Mouse (Mus musculus): ENCODE data around the gene Fbxl17.

The Fbxl17 gene

DNA sequence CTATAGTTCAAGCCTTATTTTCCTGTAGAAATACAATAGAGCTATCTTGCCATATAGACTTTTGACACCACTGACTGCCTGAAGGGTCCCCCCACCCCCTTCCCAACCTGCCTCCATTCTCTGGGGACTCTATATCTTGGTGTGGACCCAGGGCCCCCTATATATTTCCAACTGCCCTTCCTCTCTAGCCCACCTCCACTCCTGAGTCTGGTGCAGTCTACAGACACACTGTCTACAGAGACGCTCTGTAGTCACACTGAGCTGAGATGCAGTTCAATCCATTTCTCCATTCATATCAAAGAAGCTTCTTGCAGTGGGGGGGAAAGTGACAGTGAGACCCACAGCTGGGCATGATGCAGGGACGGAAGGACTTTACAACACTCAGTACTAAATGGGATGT, 226.5 kb downstream of the Fbxl17 start:
- no peak for DNase-seq

DNA sequence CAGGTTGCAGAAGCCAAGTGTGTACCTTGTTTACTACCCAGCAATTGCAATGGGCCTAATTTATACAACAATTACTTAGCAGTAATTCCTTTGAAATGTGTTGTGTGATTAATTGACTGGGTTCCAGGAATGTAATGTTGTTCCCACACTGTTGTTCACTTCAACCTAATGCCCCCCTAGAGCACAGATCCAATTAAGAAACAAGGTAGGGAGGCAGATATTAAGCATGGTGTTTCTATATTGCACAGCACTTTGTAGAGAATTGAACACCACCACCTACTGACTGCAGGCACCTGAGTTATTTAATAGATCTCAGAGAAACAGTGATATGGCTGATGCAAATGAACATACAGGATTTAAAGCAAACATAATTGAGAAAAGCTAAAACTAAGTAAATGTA, 226.9 kb downstream of the Fbxl17 start:
- DNase-seq, result no peak

DNA sequence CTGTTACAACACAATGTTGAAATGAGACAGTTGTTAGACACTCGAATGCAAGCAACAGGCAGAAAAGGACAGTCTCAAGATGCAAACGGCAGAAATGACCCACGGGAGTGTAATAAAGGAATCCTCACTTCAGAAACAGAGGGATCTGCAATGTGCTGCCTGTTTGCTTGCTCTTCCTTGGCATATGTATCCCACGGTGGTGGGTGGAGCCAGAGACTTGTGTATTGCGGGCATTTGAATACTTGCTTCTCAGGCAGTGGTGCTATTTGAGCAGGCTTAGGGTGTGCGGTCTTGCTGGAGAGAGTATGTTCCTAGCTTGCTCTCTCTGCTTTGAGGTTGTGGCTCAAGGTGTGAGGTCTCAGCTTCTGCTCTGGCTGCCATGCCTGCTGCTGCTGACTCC, 228.8 kb downstream of the Fbxl17 start:
- no peak for DNase-seq

DNA sequence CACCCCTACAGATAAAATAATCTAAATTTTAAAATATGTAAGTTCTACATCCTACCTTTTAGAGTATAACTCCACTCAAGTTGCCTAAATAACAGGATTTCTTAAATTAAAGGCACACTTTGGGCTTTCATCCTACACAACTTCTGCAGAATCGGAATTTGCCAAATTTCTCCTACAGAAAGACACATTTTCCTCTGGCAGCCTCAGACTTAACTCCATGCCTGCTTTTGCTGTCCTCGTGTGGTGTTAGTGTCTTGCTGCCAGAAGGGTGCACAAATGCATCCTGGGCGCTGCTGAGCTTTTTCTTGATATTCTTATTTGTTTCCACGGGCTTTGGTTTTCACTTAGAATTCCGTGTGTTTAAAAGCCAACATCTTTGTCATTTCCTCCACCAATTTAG, 229.3 kb downstream of the Fbxl17 start:
- no peak for DNase-seq

DNA sequence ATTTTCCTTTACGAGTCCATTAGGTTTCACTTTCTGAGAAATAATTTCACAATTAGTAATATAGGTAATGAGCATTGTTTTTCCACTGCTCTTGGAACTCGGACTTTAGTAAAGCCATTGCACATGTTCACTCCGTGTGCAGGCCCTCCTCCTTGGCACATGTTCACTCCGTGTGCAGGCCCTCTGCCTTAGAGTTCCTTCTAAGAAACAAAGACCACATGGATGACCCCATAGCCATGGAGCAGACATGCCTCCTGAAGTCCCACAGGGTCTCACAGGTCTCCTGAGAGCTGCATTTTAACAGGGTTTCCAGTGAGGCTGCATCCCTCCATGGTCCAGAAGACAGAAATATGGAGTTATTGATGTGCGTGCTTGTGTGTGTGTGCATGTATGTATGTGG, 237.1 kb downstream of the Fbxl17 start:
- DNase-seq, result no peak

DNA sequence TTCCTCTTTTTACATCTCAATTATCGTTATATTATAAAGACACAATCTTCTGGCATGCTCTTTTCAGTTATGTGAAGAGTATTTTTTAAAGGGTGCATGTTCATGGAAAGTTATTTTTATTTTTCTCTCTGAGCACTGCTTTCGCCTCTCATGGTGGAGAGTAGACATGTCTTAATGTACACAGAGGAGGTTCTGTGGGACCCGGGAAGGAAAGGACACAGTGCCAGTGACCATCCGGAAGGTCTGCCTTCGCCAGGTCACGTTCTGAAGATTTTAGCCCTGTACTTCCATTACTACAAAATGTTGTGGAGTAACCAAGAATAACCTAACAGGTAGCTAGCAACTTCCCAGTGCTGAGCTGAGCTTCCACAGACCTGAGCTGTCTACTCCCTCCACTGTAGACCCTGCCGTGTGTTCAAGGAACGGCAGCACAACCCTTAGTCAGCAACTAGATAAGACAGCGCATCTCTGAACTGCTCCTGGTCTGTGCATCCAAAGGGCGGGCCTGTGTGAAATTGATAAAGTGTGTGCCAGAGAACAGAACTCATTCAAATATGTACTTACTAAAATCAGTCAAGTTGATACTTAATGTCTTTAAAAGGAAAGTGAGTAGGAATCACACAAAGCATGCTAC, 238.2 kb downstream of the Fbxl17 start:
- DNase-seq, result no peak

DNA sequence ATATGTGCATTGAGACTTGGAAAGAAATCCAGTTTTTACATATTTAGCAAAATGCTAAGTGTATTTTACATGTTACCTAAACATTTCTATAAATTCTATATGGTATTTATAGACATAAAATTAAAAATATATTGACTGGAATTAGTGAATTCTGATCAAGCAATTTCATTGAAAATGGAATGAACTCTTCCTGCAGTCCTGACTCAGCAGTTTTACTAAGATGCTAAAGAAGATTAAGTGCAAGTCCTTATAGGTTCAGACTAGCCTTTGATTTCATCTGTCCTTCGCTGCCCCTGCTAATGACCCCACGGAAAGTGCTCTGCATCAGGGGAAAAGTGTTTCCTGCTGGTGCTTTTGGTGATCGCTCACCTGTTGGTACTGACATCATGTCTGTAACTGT, 240.7 kb downstream of the Fbxl17 start:
- DNase-seq, result no peak

DNA sequence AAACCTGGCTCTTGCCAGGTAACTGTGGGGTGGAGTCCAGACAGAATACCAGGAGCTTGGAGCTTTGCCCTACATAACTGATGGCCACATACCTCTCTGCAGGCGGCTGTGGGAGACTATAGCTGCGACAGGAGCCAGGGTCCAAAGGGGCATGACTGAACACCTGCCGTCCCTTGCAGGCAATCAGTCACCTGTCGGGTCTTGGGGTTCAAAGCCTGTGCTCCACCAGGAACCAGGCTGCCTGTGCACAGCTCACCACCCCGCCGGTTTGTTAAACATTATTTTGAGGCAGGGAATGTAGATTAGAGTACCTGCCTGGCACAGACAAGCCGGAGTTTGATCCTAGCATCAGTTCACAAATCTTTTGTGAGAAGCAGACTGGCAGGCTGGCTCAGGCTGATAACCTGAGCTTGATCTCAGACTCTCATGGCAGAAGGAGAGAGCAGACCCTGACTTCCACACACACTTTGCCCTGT, 253.6 kb downstream of the Fbxl17 start:
- DNase-seq, result peak; percentile 43

DNA sequence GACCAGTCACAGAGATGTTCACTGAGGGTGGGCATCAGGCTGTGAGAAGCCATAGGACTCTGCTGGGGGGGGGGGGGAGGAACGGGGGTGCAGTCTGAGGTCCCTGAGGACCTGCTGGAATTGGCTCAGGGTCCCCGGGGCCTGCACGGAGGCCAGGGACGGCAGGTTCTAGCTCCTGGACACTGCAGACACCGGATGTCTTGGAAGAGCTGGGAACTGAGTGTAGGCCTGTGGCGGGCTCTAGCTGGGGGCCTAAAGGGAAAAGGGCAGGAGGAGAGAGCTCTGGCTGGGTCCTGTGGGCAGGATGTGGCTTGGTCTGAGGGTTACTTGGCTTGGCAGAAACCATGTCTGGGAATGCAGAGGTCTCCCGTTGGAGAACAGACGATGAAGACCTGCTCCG, 254.3 kb downstream of the Fbxl17 start:
- DNase-seq, result no peak

DNA sequence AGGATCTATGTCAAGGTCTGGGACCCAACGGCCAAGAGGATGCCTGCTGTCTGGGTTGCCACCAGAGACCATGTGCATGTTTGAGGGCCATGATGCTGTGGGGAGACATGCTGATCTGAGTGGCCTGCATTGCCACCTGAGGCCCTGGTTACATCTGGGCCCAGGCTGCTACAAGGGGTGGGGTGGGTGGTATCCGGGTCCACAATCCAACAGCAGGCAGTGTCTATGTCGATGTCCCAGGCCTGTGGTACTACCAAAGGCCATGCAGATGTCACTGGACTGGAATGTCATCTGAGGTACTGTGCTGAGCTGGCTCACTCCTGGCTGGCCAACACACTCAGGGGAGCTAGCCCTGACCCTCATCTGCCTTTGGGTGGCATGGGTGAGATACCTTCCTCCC, 257.1 kb downstream of the Fbxl17 start:
- DNase-seq, result no peak

DNA sequence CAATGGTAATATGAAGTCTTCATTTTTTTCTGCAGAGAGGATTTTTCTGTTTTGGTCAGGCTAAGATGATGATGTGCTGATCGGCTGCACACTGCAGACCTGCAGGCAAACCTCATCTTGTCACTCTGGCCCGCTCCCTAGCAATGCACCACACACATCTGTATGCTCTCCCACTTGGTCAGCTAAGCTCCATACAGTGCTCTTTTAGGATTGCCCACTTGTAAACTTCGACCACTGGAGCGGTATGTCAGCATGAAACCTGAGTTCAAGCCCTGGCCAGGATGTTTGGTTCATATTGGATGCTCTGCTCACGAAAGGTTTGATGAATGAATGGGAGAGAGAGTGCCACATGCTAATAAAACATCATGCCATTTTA, 259.1 kb downstream of the Fbxl17 start:
- no peak for DNase-seq

DNA sequence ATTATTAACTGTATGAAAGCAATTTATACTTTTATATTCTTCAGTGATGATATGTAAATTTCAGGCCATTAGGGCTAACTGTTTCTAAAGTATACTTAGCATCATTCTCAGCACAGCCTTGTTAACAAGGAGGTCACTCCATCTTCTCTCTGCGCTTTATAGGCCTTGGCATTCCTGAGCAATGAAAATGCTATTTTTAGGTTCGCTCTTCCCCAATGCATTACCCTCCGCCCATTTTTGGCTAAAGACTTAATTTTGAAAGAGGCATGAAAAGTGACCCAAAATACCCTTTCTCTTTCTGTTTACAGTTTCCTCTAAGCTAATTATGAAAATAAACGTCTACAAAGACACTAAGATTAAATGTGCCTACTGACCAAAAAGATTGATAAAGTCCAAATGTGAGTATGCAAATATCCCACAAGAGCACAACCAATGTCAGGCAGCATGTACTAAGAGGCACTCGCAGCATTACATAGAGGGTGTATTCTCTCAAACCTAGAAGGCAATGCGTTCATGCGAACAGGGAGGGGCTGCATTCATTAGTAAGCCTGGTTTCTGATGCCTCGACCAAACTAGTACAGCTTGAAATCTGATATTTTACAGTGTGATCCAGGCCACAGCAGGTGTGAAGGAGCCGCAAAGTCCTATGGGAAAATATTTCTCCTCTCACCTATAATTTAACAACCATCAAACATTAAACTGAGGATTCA, 259.6 kb downstream of the Fbxl17 start:
- no peak for DNase-seq

DNA sequence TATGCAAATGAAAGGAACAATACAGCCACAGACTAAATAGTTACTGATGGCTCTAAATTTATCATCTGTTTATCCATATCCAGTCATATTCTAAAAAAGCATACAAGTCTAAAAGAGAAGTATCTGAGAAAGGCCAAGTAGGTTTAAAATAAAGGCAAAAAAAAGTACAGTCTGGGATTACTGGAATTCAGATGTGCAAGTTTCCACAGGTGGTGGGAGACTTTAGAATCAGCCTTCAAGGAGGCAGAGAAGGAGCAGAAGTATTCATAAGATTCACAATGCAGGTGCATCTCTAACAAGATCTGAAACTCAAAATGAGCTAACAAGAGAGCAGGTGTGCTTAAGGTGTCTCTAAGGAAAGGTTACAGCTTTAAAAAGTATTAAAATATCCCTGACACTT, 263.0 kb downstream of the Fbxl17 start:
- DNase-seq, result no peak

DNA sequence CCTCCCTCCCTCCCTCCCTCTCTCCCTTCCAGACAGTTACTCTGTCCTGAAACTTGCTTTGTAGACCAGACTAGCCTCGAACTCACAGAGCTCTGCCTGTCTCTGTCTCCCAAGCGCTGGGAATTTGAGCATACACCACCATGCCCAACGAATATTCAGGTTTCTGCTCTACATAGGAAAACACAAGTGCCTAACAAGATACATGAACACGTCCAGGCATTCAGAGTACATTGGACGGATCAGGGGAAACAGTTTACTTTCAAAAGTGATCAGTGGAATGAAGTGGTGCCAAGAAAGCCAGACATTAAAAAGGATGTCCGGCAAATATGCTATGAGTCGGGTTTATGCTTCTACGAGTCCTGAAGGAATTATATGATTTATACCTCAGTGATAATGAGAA, 263.6 kb downstream of the Fbxl17 start:
- no peak for DNase-seq

DNA sequence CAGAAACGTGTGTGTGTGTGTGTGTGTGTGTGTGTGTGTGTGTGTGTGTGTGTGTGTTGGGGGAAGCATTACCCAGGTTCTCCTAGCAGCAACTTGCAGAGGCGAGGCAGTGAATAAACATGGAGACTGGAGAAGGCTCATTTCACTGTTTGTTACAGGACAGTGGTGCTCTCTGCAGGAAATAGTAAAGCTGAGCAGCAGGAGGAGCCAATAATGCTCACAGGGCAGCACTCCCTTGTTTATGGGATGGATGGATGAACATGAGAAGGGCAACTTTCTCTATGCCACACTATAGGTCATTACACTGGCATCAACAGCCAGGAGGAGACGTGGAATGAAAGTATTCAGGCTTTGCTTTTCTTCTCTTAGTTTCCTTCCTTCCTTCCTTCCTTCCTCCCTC, 264.0 kb downstream of the Fbxl17 start:
- no peak for DNase-seq

DNA sequence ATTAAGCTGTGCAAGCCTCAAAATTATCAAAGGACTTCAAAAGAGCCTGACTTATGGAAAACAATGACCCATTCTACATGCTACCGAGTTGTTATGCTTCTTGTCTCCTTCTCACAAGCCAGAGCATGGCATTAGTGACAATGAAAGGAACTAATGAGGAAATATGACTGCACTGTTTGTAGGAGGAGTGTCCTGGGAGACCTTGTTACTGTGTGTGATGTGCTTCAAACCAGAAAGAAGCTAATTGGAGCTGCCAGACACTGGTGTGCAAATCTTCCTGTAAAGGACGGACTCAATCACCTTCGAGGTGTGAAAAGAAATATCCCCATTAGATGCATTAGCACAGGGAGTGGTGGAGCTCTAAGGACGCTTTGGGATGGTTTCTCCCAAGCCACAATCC, 270.7 kb downstream of the Fbxl17 start:
- no peak for DNase-seq

DNA sequence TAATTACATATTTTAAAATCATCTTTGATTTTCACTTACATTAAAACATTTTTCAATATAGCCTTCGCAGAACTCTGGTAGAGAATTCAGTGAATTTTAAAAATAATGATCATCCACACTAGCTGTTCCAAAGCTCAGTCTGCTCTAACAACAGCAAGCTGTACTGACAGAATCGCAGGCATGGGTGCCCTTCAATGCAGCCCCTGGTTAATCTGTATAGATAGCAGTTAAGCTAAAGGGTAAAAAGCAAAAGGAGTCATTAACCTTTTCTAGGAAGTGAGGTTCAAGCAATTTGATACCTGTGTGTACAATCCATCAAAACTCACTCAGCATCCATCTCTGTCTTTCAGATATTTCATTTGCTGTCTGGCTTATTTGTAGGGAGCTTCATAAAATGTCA, 273.4 kb downstream of the Fbxl17 start:
- DNase-seq, result no peak

DNA sequence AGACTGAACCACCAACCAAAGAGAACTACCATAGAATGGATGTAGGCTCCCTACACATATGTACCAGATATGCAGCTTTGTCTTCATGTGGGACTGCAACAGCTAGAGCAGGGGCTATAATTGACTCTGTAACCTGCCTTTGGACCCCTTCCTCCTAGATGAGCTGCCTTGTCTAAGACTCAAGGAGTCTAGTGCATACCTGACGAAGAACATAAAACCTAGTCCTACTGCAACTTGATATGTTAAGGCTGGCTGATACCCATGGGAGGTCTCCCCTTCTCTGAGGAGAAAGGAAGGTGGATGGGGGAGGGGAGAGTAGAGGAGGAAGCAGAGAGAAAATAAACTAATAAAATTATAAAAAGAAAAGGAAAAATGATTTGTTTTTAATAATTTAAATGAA, 273.9 kb downstream of the Fbxl17 start:
- no peak for DNase-seq

DNA sequence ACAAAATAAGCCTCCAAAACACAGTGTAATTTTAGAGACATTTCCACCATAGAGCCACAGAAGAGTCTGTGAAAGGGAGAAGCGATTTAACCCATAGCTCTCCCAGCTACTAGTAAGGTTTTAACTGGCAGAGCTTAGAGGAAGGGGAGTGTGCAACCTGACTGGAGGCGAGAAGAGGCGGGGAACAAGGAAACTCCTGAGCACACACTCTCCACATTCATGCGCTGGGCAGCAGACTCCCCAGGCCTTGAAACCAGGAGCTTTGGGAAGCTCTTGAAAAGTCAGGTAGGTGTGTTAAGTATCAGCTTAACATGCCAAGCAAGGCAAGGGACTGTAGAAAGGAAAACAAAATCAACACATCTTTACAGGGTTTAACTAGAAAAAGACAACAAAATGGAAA, 276.1 kb downstream of the Fbxl17 start:
- DNase-seq, result no peak

DNA sequence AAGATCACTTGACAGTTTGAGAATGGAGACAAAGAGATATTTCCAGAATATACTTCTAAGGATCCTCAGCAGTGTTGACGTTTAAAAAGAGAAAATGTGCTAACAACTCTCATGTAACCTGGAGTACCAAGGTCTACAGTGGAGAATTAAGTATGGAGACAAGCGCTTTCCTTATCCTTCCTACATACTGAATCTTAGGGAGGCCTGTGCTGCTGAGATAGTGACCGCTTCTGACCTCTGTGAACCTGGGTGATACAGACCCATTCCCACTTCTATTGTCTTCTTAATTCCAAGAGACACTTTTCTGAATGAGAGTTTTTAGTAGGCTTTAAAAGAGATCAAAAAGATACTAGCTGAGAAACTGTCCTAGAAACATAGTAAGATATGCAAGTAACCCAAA, 278.2 kb downstream of the Fbxl17 start:
- DNase-seq, result no peak

DNA sequence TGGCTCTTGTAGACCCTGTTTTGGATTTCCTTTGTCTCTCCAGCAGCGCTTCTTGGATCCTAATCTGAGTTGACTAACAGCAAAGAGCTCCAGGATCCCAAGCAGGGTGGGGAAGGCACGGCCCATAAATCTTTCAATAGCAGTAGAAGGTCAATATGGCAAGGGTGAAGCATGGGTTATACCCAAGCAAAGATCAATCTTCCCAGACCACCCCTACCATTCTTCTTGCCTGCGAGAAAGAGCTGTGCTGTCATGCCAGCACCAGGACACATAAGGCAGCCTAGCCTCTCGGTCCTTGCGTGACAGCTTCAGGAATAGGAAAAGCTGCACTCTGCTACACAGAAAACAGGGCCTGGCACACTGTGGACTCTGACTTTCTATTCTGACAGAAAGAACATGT, 279.0 kb downstream of the Fbxl17 start:
- DNase-seq, result no peak

DNA sequence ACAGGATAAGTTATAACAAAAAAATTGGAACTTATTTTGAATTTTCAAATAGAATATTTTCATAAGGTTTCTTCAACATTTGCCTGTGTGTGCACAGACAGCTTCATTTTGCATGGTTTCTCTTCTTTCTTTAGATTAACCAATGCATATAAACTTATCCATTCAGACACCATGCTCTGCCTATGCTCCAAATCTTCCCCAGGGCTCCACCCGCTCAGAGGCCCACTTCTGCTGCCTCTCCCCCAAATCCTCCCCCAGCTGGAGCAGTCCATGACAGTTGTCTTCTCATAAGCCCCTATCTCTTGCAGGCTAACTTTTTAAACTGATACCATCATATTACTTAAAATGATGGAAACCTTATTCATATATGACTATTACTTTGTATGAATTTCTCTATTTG, 282.8 kb downstream of the Fbxl17 start:
- no peak for DNase-seq

DNA sequence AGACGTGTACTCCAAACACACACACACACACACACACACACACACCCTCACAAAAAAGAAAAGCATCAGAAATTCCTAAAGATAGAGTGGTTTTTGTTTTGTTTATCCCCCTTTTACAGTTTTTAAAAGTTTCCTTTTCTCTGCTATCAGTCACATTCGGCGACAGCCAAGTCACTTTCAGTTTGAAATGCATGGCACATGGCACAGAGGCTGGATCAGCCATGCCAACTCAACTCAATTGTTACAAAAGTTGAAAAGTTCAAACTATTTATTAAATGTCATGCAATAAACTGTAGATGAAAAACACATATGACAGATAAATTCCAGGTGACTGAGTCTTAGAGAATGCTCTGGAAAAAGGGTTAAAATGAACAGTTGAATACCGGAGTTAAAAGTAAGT, 287.8 kb downstream of the Fbxl17 start:
- no peak for DNase-seq

DNA sequence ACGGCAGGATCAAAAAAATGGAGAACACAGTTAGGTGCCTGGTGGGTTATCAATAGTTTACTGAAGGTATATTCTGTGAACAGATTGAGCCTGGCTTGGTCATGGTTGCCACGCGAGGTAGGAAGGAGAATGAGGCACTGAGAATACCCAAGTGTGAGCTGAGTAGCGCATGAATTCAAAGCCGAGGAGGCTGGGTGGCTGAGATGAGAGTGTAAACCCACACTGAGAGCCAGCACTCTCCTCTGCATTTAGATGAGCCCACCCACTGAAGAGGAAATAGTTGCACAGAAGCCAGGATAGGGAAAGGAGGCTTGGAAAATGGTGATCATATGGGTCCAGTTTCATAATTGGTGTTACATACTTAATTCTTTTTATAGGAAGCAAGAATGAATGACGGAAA, 290.7 kb downstream of the Fbxl17 start:
- no peak for DNase-seq

DNA sequence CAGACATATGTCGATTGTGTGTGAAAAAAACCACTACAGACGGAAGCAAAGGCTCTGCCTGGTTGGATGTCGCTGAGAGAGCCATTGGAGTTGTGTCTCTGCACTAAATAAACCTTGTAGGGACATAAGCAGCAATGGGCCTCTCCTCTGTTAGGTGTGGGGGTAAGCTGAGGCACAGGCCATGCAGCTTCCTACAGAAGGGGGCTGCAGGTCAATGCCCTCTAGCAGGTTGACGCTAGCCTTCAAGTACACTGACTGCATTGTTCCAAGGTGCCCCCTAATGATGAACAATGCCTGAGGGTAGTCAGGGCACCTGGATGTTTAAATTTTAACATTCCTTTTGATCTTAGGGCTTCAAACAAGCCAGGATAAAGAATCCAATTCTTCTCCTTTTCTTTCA, 291.5 kb downstream of the Fbxl17 start:
- DNase-seq, result no peak
